Mouse (Mus musculus) intestine, postnatal 0 days (tissue): ENCODE results near the gene Zfp988. TPM values are rescaled to one million over a fixed set of nuclear protein-coding genes. Genes with fewer than 3 reads are reported as not detected.
"Not testable (repeated sequence)": the region's sequence is repeated elsewhere in the genome, so short reads cannot be mapped to it uniquely, and the experiment has no call there.

Source experiments
- ATAC-seq: fragments of 200-750 bp; cut with Nextera tagmentation; 2 replicates; pipeline ENCODE4 v1.8.0; 2017; ENCODE audit warnings: mild to moderate bottlenecking, moderate TSS enrichment, moderate library complexity
- H3K27ac ChIP-seq: fragments of 300-500 bp; sonication (generic); 2 replicates; pipeline ENCODE4 v1.5.1; 2014; ENCODE audit warnings: mild to moderate bottlenecking, low read depth, low read length, moderate library complexity
- H3K27me3 ChIP-seq: fragments of 300-500 bp; sonication (generic); replicated peaks from 2 replicates; pipeline ENCODE4 v1.6.1; 2014; ENCODE audit warnings: low read length, mixed read lengths; ENCODE audit not compliant: control insufficient read depth, insufficient read depth
- H3K36me3 ChIP-seq: fragments of 300-500 bp; sonication (generic); 2 replicates; pipeline ENCODE4 v1.6.1; 2014; ENCODE audit warnings: mild to moderate bottlenecking, moderate library complexity; ENCODE audit not compliant: control insufficient read depth, insufficient read depth
- H3K4me1 ChIP-seq: fragments of 300-500 bp; sonication (generic); replicated peaks from 2 replicates; pipeline ENCODE4 v1.6.1; 2014; ENCODE audit warnings: antibody characterized with exemption, low read length, mixed read lengths; ENCODE audit not compliant: control insufficient read depth, insufficient read depth
- H3K4me2 ChIP-seq: fragments of 300-500 bp; sonication (generic); replicated peaks from 2 replicates; pipeline ENCODE4 v1.6.1; 2014; ENCODE audit warnings: low read depth, mild to moderate bottlenecking, moderate library complexity
- H3K4me3 ChIP-seq: fragments of 300-500 bp; sonication (generic); 2 replicates; pipeline ENCODE4 v1.5.1; 2014; ENCODE audit warnings: low read depth, low read length
- H3K9ac ChIP-seq: fragments of 300-500 bp; sonication (generic); 2 replicates; pipeline ENCODE4 v1.6.1; 2014; ENCODE audit warnings: mild to moderate bottlenecking, low read depth, low read length
- H3K9me3 ChIP-seq: fragments of 300-500 bp; sonication (generic); 2 replicates; pipeline ENCODE4 v1.6.1; 2016; ENCODE audit warnings: mixed run types; ENCODE audit not compliant: control insufficient read depth
- WGBS: fragments of 180-500 bp; shearing (Covaris S2); extraction: QIAGEN DNeasy Blood & Tissue Kit; methylation state at CpG from one replicate; pipeline ENCODE4 v1.1.7; 2014; 5-methylcytosine and 5-hydroxymethylcytosine counted together
- polyA plus RNA-seq: library from polyadenylated mRNA; unstranded; fragments of >200 nt; fragmentation: Nextera tagmentation; extraction: Ambion mirVana; gene quantifications from 2 replicates; pipeline ENCODE4 v1.2.1, GENCODE M21; 2015

Zfp988 gene
- polyA plus RNA-seq, 1 experiment from 2014 or later: 0.18 TPM

- H3K4me3 ChIP-seq, H3K36me3 ChIP-seq, H3K27me3 ChIP-seq, H3K9ac ChIP-seq, H3K4me1 ChIP-seq, ATAC-seq, H3K27ac ChIP-seq, H3K4me2 ChIP-seq: not testable (repeated sequence)
- H3K9me3 ChIP-seq: peaks cover 48% of the 10 kb centered on the region
- WGBS: 64% methylated on average over 4 of the region's 4 CpGs
These were observed 41.8 kb downstream of the Zfp988 start for GRCm38 (mm10) chr4:147347300-147347699.

- peaks cover 47% of the 10 kb centered on the region for H3K9me3 ChIP-seq
- not testable (repeated sequence) for ATAC-seq, H3K4me2 ChIP-seq, H3K4me1 ChIP-seq, H3K36me3 ChIP-seq, H3K27me3 ChIP-seq, H3K9ac ChIP-seq, H3K4me3 ChIP-seq, H3K27ac ChIP-seq
- 78% methylated on average over 1 of the region's 3 CpGs for WGBS
These were observed 42.4 kb downstream of the Zfp988 start for GRCm38 (mm10) chr4:147347880-147348279.

GRCm38 (mm10) chr4:147348401-147348800 is 42.9 kb downstream of the Zfp988 start:
- not testable (repeated sequence) for H3K4me3 ChIP-seq, H3K9ac ChIP-seq, H3K27me3 ChIP-seq, ATAC-seq, H3K4me2 ChIP-seq, H3K27ac ChIP-seq, H3K4me1 ChIP-seq, H3K36me3 ChIP-seq
- 76% methylated on average over 2 of the region's 2 CpGs for WGBS
- peaks cover 42% of the 10 kb centered on the region for H3K9me3 ChIP-seq

- not testable (repeated sequence) for H3K4me1 ChIP-seq, H3K27ac ChIP-seq, ATAC-seq, H3K27me3 ChIP-seq, H3K9ac ChIP-seq, H3K4me2 ChIP-seq, H3K4me3 ChIP-seq, H3K36me3 ChIP-seq
- peaks cover 40% of the 10 kb centered on the region for H3K9me3 ChIP-seq
- 91% methylated on average over 18 of the region's 19 CpGs for WGBS
These were observed 43.6 kb downstream of the Zfp988 start for GRCm38 (mm10) chr4:147348906-147349686.

GRCm38 (mm10) chr4:147349687-147350415 is 44.4 kb downstream of the Zfp988 start:
- ATAC-seq, H3K27me3 ChIP-seq: not testable (repeated sequence)
- WGBS: 81% methylated on average over 9 of the region's 9 CpGs

GRCm38 (mm10) chr4:147350541-147350940 is 45.1 kb downstream of the Zfp988 start:
- not testable (repeated sequence) for H3K4me1 ChIP-seq, H3K9ac ChIP-seq, H3K27me3 ChIP-seq, H3K36me3 ChIP-seq, H3K4me2 ChIP-seq, H3K4me3 ChIP-seq, H3K27ac ChIP-seq
- ATAC-seq: peak; percentile 38; the same call in 1 of the 2 replicates
- WGBS: 88% methylated on average over 2 of the region's 2 CpGs
- peaks cover 40% of the 10 kb centered on the region for H3K9me3 ChIP-seq

More at GRCm38 (mm10) chr4:147349687-147350415, 44.4 kb downstream of the Zfp988 start:
- not testable (repeated sequence) for H3K4me3 ChIP-seq, H3K27ac ChIP-seq, H3K36me3 ChIP-seq, H3K4me2 ChIP-seq, H3K9ac ChIP-seq, H3K4me1 ChIP-seq
- H3K9me3 ChIP-seq: peaks cover 40% of the 10 kb centered on the region

- H3K4me1 ChIP-seq, ATAC-seq, H3K36me3 ChIP-seq, H3K4me3 ChIP-seq, H3K27me3 ChIP-seq, H3K4me2 ChIP-seq, H3K27ac ChIP-seq, H3K9ac ChIP-seq: not testable (repeated sequence)
- WGBS: 82% methylated on average over 9 of the region's 13 CpGs
- peaks cover 40% of the 10 kb centered on the region for H3K9me3 ChIP-seq
These were observed 46.0 kb downstream of the Zfp988 start for GRCm38 (mm10) chr4:147351376-147351980.

- not testable (repeated sequence) for H3K9ac ChIP-seq, H3K27ac ChIP-seq, H3K4me3 ChIP-seq, ATAC-seq, H3K4me2 ChIP-seq, H3K36me3 ChIP-seq, H3K4me1 ChIP-seq, H3K27me3 ChIP-seq
- 74% methylated on average over 4 of the region's 4 CpGs for WGBS
- H3K9me3 ChIP-seq: peaks cover 27% of the 10 kb centered on the region
These were observed 48.2 kb downstream of the Zfp988 start for GRCm38 (mm10) chr4:147353626-147354025.

GRCm38 (mm10) chr4:147356042-147356441 is 50.6 kb downstream of the Zfp988 start:
- H3K9ac ChIP-seq, H3K4me2 ChIP-seq, H3K27ac ChIP-seq, H3K9me3 ChIP-seq, H3K27me3 ChIP-seq, ATAC-seq, H3K4me3 ChIP-seq, H3K36me3 ChIP-seq, H3K4me1 ChIP-seq: not testable (repeated sequence)
- WGBS: no CpG with 5 or more reads among the region's 3 CpGs
